Mouse (Mus musculus) retina, postnatal 1 day (tissue): ENCODE measurements around the gene Pard3.
A peak's percentile ranks its signal among the peaks of the same experiment; 100 is the strongest.

Experiments used
- DNase-seq: peaks from one replicate; pipeline ENCODE4 v3.0.0-alpha.2; 2012

The Pard3 gene

GRCm38 (mm10) chr8:127088372-127088771 is 24.7 kb downstream of the Pard3 start:
- no peak for DNase-seq

- DNase-seq: no peak
Measured at GRCm38 (mm10) chr8:127089021-127089420, 25.3 kb downstream of the Pard3 start.

- no peak for DNase-seq
Measured at GRCm38 (mm10) chr8:127090435-127090834, 26.7 kb downstream of the Pard3 start.

- peak; percentile 36 for DNase-seq
Measured at GRCm38 (mm10) chr8:127091936-127092335, 28.2 kb downstream of the Pard3 start.

GRCm38 (mm10) chr8:127092383-127093112 is 28.9 kb downstream of the Pard3 start:
- peak; percentile 95 for DNase-seq

GRCm38 (mm10) chr8:127093113-127093426 is 29.4 kb downstream of the Pard3 start:
- no peak for DNase-seq

GRCm38 (mm10) chr8:127095763-127096162 is 32.1 kb downstream of the Pard3 start:
- no peak for DNase-seq

GRCm38 (mm10) chr8:127099439-127100090 is 35.9 kb downstream of the Pard3 start:
- DNase-seq: no peak

GRCm38 (mm10) chr8:127103256-127103655 is 39.6 kb downstream of the Pard3 start:
- DNase-seq: no peak

- DNase-seq: no peak
Measured at GRCm38 (mm10) chr8:127104616-127105015, 40.9 kb downstream of the Pard3 start.

GRCm38 (mm10) chr8:127107928-127108327 is 44.2 kb downstream of the Pard3 start:
- peak; percentile 65 for DNase-seq

GRCm38 (mm10) chr8:127113209-127113608 is 49.5 kb downstream of the Pard3 start:
- DNase-seq: no peak

GRCm38 (mm10) chr8:127115837-127116236 is 52.1 kb downstream of the Pard3 start:
- DNase-seq: no peak

- peak; percentile 39 for DNase-seq
Measured at GRCm38 (mm10) chr8:127118373-127118861, 54.7 kb downstream of the Pard3 start.

GRCm38 (mm10) chr8:127123391-127123790 is 59.7 kb downstream of the Pard3 start:
- no peak for DNase-seq

- no peak for DNase-seq
Measured at GRCm38 (mm10) chr8:127124795-127125194, 61.1 kb downstream of the Pard3 start.

- DNase-seq: peak; percentile 35
Measured at GRCm38 (mm10) chr8:127125686-127126683, 62.3 kb downstream of the Pard3 start.

- DNase-seq: no peak
Measured at GRCm38 (mm10) chr8:127128781-127129396, 65.2 kb downstream of the Pard3 start.

- DNase-seq: no peak
Measured at GRCm38 (mm10) chr8:127134327-127134726, 70.6 kb downstream of the Pard3 start.

GRCm38 (mm10) chr8:127136201-127136600 is 72.5 kb downstream of the Pard3 start:
- DNase-seq: no peak

- no peak for DNase-seq
Measured at GRCm38 (mm10) chr8:127136781-127137180, 73.1 kb downstream of the Pard3 start.

GRCm38 (mm10) chr8:127139154-127139553 is 75.5 kb downstream of the Pard3 start:
- DNase-seq: peak; percentile 81

- DNase-seq: no peak
Measured at GRCm38 (mm10) chr8:127140945-127141344, 77.3 kb downstream of the Pard3 start.
